Mouse (Mus musculus) thymus, postnatal 36 days (tissue): ENCODE data around the gene Kirrel3.

Experiments
- DNase-seq, 2 experiments: peaks; one replicate each; pipeline ENCODE4 v3.0.0; 2022; ENCODE audit warnings: mixed read lengths in 2 of 2

Kirrel3 gene

DNA sequence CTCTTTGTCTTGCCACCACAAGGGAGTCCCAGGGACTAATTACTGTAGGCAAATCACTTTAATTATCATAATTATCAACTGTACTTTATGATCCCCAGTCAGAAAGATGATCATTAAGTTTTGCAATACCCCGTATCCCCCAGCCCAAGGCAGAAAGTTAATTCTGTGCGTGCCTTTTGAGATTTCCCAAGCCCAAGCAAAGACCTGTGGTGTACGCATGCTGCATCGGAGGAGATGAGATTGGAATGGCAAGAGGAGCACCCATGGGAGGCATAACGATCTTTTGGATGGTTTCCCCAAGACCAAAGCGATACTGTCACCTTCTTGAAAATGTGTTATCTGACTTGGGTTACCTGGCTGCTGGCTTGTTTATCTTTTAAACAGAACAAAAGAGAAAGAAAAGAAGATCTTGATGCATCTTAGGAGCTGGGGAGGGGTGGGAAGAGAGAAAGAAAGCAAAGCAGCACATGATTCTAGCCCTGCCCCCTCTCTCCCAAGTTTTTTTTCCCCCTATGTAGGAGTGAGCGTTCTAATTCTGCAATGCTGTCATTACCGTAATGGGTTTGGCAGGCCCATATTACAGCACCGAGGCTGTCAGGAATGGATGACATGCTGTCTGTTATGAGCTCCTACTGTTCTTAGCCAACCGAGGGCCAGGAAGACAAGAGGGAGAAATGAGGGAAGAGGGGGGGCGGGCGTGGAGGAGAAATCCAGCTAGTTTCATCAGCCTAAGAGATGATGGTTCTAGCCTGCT is 218.0 kb downstream of the Kirrel3 start:
- DNase-seq = no peak

DNA sequence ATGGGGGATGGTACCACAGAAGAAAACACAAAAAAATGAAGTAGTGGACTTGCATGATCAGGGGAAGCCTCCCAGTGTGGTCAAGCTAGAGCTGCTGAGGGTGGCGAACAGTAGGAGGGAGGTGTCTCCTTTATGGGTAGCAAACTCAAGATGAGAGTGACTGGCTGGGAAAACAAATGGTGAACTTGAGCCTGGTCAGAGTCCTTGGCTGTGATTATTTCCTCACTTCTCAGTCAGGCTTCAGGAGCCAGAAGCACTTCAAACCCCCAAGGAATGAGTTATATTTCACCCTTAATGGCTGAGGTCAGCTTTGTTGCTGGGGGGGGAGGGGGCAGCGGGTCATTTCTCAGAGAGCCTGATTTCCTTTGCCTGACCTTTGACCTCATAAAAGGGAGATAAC is 218.7 kb downstream of the Kirrel3 start:
- no peak for DNase-seq

DNA sequence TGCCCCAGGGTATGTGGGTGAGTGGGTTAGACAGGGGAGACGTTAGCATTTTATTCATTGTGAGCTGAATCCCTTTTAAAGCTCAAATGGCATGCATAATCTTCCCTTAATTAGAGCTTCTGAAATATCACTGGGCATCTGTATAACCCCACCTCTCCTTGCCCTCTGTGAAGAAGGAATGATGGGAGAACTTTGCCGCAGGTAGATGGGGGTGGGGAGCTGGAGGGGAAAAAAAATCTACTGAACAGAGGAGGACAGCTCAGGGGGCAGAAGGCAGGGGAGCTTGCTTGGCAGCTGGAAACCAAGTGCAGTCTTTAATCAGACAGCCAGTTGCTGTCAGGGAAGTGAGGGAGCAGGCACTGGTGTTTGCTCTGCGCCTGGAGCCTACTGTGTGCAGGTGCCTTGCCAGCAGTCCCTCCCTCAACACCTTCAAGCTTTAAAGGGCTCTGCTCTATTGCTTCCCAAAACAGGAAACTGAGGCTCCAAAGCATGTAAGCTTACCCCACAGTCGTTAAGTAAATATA is 220.7 kb downstream of the Kirrel3 start:
- DNase-seq = no peak

DNA sequence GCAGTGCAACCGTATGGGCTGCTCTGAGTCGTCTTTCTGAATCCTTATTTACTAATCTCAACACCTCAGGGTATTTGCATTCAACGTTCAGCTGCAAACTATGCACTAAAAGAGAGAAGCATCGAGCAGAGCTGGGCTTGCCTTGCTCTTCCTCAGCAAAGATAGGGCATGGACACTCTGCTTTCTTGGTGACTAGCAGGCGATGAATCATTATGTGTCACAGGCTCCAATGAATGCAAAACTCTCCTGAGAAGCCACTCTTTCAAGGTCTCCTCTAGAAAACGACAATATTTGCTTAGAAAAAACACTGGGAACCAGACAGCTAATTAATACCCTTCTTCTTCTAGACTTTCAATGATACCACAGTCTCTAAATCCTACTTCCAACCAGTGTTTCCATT is 223.0 kb downstream of the Kirrel3 start:
- DNase-seq = no peak

DNA sequence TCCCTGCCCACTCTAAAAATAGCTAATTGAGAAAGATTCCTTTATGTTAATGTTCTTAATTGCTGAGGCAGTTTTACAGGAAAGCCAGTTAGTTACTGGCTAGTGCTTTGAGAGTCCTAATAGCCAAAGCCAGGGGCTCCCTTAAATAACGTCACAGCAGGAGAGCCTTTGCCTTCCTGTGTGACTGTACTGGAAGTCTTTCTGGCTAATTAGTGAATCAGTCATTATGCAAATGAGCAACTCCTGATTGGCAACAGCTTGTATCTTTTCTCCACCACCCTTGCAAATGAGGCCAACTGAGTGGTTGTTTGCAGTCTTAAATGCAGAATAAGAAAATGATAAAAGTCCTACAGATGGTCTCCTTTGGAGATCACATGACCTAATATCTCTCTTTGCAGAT is 226.3 kb downstream of the Kirrel3 start:
- no peak for DNase-seq

DNA sequence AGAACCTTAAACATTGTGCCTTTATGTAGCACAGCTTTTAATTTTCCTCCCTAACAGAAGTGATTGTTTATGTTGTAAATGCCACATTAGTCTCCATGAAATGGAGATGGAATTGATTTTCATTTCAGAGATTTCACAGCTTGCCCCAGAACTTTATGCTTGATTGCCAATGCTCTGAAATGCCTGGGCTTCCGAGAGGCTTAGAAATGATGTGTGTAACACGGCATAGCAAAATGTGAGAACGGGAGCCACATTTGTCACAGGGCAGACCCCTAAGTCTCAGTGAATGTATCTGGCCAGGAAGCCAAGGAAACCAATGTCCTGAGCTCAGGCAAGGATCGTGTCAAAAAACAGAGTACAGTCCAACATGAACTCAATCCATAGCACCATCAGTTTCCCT is 227.3 kb downstream of the Kirrel3 start:
- DNase-seq = no peak

DNA sequence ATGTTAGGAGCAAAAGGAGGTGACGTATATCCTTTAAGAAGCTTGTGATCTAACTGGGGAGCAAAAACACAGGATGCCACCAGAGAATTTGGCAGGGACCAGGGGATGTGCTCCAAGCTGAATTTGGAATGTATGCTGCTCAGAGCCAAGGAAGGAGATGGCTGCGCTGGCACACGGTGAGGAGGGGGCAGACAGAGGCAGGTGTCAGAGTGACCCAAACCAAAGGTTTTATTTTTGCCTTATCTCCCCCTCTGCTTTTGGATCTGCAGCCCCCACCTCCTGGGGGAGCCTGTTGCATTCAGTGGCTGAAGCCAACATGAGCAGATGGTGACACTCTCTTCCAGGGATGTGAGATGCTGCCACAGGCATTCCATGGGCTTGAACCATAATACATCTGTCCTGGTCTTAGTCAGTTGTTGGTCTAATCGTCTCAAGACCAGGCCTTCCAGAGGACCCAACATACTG is 227.8 kb downstream of the Kirrel3 start:
- DNase-seq = no peak

DNA sequence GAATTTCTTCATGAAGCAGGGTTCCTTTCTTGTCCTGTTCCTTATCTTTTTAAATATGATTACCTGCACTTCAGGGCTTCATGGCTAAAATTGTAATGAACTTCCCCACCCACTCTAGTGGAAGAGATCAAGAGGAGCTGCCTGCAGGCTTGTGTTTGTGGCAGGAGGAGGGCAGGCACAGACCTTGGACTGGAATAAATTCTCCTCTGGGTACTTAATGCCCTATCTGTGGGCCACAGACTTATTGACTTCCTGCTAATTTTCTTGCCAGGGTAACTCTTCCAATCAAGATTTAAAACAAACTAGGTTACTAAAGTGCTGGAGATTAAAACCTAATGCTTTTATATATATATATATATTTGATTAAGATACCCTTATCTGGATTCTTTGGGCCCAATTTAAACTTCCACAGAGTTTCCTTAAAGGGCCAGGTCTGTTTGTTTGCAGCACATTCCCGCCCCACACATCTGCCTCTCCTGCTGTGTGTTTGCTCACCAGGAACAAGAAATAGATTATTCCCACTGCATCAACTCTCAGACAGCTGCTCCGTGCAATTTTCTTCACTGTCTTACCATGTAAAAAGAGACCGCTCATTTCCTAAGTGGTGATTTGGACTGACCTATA is 229.4 kb downstream of the Kirrel3 start:
- no peak for DNase-seq

DNA sequence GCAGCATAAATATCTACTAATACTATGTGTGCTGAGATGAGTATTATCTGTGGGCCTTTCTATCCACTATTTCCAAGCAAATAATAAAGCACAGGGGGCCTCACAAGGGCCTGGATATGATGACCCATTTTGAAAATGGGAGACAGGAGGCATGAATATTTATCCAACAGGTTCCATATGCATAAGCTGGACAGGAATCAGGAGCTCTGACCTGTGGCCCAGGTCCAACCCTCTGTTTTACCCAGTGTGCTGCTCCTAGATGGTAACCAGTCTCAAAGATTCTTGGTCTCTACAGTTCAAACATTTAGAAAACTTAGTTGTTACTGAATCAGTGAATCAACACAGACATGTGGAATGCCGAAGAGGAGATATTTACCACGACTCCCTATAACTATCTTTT is 230.8 kb downstream of the Kirrel3 start:
- DNase-seq = no peak

DNA sequence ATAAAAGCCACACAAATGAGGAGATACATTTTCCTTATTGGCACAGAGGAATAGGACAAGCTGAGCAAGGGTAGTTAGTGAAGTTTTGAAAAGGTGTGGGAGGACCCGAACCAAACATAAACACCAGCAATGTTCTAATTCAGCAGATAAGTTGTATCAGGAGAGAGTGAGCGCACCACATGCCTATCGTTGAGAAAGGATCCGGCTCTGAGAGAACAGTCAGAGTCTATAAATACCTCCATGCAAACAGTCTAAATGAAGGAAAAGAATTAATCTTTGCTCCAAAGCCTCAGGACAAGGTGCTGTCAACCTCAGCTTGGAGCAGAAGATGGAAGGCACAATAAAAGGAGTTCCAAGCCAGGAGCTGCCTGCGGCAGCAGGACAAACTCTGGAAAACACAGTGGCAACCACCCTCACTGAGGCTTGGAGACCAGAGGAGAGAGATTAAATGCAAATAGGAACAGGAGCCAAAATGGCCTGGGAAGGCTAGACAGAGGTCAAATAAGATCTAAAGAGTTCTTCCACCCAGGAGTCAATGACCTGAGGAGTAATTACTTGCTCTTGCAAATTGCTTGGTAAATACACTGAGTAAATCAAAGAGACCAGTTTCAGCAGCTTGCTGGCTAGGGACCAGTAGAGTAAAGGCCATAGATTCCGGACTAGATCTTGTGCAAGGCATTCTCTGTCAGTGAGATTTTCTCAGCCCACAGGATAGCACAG is 235.9 kb downstream of the Kirrel3 start:
- DNase-seq = no peak

DNA sequence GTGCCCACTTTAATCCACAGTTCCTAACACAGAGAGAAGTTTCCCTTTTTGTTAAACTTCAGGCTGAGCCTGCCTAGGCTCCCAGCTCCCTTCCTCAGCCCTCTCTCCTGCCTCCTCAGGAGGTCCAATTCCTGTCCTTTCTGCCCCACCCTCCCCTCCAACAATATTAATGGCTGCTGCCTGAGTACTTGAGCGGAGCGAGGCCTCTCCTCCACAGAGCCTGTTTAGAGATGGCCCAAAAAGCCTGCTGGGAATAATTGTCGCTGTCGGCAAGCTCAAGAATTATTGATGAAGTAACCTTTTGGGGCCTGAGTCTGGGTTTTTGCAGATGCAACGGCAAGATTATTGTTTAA is 236.5 kb downstream of the Kirrel3 start:
- DNase-seq = no peak

DNA sequence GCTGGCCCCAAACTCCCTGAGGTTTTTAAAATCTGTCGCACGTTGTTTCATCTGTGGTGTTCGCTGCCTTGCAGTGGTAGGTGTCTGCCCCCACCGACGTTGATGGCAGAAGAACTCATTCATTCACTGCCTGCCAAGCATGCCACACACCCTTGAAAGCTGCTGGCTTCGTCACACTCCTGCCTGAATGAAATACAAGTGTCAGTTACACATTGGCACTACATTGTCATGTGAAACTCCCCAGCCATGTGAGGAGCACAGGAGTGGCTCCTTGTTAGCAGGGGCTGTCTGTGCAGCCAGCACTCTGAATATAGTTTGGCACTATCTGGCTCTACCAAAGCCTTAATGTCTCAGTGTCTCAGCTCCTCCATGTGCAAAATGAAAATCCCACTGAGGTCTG is 246.8 kb downstream of the Kirrel3 start:
- no peak for DNase-seq

DNA sequence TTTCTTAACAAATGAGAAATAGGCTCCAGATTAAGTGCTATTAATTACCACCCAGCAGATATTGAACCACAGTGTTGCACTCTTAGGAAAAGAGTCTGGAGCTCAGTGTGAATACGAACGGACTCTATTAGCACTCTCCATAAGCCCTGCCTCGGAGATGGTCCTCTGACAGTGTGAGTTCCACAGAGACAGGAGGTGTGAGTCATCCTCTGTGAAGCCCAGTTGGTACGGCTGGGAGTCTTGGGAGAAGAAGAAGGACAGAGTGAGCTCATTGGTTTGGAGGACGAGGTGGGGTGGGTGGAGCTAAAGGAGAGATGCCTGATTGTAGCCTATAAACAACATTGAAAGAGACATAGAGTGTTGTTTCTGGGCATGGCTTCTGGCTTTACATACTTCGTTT is 247.9 kb downstream of the Kirrel3 start:
- no peak for DNase-seq

DNA sequence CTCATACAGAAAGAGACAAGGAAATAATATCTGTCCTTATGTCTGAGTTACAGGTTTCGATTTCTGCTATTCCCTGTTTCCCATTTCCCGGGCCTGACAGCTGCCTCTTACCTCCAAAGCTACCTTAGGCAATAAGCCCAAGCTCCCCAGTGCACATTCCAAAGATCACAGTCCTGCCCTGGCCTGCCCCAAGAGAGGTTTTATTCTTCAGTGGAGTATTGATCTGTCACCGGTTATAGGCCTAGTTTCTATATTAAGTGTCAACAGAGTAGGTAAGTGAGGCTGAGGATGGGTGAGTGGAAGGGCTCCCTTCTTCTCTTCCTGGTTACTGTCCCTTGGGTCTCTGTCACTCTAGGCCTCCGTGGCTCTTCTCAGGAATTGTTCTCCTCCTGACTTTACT is 249.3 kb downstream of the Kirrel3 start:
- no peak for DNase-seq

DNA sequence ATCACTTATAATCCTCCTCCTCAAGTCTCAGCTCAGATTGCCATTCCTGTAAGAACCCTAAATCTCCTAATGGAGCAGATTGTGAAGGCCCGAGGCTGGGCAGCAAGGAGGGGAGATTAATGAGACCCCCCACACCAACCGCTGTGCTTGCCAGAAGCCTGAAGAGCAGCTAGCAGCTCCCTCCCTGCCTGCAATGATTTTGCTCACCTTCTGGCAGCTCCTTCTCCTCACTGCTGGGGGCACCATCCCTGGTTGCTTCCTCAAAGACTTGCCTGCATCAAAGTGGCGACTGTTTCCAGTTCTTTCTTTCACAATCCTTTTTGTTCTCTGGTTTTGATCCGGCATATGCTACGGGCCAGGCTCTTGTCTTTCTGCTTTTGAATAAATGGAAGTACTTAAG is 253.7 kb downstream of the Kirrel3 start:
- DNase-seq = no peak

DNA sequence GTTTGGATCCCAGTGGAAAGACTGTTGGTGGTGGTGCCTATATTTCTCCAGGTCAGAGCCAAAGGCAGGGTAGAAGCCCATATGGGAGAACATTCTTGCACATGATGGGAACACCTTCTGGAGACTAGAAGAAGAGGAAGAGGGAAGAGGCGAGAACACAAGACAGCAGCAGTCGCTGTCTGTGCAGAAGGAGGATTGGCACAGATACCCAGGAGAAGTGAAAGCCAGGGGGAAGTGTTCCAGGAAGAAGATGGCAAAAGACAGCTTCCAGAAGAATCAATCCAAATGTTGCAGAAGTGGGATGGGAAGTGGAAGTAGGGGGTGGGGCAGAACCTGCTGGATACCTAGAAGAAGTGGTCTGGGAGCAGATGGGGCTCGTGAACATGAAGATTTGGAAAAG is 255.1 kb downstream of the Kirrel3 start:
- DNase-seq = no peak

DNA sequence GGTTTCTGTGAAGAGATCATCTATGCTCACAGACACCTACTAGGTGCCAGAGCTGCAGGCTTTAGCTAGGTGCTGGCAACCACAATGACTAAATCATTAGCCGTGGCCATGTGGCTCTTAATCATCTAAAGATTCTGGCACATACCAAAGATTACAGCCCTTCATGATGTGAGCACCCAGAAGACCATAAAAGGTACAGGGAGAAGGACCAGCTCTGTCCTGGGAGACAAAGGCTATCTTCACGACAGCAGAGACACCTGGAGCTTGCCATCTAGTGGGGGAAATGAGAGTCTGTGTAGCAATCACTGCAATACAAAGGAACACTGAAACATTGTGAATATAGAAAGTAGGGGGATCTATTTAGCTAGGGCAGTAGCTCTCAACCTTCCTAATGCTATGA is 262.3 kb downstream of the Kirrel3 start:
- no peak for DNase-seq

DNA sequence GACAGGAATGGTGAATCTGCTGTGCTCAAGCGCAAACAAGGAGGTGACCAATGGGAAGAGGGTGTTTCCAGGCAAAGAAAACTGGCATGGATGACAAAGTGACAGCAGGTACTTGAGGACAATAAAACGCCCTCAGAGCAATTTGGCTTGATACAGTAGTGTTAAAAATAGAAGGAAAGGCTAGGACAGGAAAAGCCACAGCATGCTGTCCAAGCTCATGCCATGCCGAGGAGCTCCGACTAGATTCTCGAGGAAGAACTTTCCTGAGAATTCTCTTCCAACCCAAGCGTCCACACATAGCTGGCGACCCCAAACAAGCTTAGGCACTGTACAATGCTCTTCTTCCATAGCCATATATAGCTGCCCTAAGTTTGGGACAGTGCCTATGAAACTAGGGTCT is 263.5 kb downstream of the Kirrel3 start:
- no peak for DNase-seq

DNA sequence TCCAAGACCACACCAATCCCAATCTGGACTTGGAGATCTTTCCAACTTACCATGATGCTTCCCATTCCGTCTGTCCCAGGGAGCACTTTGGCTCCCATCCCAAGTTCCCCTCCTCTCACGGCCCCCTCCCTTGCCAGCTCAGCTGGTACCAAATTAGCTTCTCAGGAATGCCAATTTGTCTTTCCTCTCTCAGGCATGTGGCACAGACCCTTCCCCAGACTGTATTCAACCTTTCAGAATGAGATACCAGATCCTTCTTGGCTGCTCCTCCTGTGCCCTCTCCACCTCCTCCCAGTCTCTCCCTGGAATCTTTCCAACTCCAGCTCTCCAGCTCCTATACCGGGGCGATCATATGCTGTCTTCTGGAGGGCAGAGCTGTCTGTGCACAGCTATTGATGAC is 264.2 kb downstream of the Kirrel3 start:
- no peak for DNase-seq

DNA sequence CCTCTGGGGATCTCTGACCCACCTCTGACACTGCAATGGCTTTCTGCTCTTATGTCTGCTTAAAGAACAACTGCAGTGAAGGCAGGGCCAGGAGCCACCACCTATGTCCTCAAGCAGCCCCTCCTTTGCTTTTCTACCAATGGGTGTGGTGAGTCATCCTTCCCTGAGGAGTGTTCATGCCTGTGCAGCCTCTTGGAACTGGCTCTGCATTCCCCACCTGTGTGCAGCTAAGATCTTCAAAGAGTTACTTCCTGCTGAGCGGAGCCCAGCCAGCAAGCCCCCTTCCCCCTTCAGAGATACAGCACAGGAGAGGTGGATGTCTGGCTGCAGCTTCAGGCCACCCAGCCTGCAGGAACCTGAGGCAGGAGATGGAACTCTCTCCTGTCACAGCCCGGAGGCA is 265.2 kb downstream of the Kirrel3 start:
- no peak for DNase-seq

DNA sequence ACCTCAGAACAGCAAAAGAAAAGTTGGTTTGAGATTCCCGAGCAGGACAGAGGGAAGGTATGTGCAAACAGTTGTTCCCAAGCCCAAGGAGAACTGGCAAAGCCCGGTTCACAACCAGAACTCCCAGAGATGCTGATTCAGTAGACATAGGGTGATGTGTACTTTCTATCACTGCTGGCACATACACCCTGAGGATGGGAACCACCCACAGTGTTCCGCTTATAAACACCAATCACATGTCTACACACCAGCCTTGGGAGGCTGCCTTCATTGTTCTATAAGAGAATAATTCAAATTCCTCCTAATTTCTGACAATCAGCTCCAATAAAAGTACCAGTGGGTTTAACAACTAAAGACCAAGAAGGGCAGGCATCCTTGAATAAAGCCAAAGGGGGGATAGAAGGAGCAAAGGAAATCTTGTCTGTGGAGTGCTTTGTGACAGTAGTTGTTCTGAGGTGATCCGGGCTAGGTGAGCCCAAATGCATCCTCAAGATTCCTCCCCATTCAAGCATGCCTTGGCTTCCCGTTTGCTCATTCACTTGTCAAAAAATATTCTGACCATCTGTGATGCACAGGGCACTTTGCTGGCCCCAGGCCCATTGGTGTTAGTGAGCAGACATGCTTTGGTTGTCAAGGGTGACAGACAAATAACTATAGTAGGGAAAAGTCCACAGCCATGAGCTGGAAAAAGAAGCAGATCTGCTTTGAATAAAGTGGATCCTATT is 266.5 kb downstream of the Kirrel3 start:
- no peak for DNase-seq

DNA sequence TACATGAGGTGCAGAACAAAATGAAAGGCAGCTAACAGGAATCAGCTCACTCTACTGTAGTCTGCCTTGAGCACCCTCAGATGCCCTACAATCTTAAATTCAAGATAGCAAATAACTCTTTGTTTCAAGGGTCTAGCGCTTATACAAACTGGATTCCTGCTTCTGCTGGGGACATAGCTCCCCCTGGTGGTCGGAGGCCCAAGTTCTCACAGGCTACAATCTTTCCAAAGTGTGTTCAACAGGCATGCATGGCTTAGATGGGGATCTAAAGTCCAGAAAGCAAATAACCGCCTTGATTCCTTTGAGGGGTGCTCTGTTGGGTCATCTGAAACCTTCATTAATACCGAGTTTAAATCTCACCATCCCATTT is 267.1 kb downstream of the Kirrel3 start:
- DNase-seq = peak; percentile 8 to 21

DNA sequence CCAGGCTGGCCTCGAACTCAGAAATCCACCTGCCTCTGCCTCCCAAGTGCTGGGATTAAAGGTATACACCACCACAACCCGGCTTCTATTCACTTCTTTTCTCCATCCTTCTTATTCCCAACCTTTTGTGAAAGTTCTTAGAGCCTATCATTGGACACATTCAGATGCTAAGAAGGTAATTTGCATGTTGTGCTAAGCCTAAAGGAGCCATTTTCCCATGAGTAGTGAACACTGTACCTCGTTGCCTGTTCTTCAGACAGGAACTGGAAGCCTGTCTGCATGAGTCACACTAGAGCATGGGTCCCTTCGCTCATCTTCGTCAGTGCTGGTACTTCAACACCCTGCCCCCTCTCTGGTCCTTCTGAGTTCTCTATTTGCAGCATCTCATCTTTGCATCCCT is 268.2 kb downstream of the Kirrel3 start:
- DNase-seq = no peak
